Mouse (Mus musculus) cerebral cortex, adult 2 months (tissue): ENCODE measurements around the gene Ech1.

ENCODE experiments used
- WGBS: fragments of 180-500 bp; shearing (Covaris S2); methylation state at CpG from one replicate; pipeline ENCODE4 v1.1.7; 2018; 5-methylcytosine and 5-hydroxymethylcytosine counted together

Gene Ech1

GRCm38 (mm10) chr7:28862817-28863499 is 37.9 kb downstream of the Ech1 start:
- 51% methylated on average over 15 of the region's 15 CpGs for WGBS

- 67% methylated on average over 6 of the region's 6 CpGs for WGBS
Observed at GRCm38 (mm10) chr7:28863540-28863939, 38.5 kb downstream of the Ech1 start, which contains the start of gene Lgals7. TSS of gene Lgals7 (plus strand) at chr7:28863853.

DNA sequence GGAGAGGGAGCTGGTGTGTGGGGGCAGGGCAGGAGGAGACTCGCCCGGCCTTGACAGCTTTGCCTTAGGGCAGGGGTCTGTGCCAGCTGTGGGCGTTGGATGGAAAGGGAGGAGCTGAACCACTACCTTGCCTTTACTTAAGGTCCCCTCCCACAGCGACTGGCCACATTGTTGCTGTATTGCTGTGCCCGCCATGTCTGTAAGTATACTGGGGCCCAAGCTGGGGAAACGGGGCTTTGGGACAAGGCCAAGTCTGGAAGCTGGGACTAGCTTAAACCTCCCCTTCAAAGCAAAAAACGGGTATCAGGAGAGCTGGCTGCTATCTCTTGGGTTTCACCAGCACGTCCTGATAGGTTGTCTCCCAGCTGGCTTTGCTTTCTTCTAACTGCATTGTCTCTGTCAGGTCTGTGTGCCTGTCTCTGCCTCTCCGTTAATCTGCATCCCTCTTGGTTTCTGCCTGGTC is 39.3 kb downstream of the Ech1 start:
- WGBS: 44% methylated on average over 9 of the region's 9 CpGs

- WGBS: 41% methylated on average over 33 of the region's 33 CpGs
Observed at GRCm38 (mm10) chr7:28865481-28866300, 40.7 kb downstream of the Ech1 start.

- 91% methylated on average over 28 of the region's 28 CpGs for WGBS
Observed at GRCm38 (mm10) chr7:28866769-28867507, 41.9 kb downstream of the Ech1 start.

- 22% methylated on average over 23 of the region's 23 CpGs for WGBS
Observed at GRCm38 (mm10) chr7:28867508-28868340, 42.7 kb downstream of the Ech1 start.

DNA sequence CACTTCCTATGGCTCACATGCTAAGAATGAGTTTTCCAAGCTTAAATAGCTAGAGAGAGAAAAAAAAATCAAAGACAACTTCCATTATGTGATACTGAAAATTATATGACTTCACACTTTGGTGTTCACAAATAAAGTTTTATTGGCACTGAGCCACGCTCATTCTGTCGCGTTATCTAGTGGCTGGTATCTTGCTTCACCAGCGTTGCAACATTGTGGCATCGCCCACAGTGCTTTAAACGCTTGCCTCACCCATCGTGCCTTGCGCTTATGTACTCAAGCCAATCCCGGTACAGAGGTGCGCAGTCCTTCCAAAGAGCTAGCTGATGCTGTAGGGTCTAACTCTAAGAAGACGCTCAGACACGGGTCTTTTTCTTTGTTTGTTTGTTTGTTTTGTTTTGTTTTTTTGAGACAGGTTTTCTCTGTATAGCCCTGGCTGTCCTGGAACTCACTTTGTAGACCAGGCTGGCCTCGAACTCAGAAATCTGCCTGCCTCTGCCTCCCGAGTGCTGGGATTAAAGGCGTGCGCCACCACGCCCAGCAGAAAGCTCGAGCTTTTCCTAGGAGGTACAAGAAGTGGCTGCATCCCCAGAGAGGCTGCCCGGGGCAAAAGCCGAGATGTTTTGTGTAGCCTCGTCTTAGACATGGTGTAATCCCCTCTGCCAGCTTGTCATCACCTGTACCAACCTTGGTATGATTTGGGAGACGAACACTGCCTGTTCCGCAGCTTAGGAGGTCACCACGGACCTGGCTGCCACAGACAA is 46.1 kb downstream of the Ech1 start:
- 84% methylated on average over 24 of the region's 24 CpGs for WGBS

GRCm38 (mm10) chr7:28874565-28874964 is 49.5 kb downstream of the Ech1 start:
- WGBS: 82% methylated on average over 2 of the region's 2 CpGs

DNA sequence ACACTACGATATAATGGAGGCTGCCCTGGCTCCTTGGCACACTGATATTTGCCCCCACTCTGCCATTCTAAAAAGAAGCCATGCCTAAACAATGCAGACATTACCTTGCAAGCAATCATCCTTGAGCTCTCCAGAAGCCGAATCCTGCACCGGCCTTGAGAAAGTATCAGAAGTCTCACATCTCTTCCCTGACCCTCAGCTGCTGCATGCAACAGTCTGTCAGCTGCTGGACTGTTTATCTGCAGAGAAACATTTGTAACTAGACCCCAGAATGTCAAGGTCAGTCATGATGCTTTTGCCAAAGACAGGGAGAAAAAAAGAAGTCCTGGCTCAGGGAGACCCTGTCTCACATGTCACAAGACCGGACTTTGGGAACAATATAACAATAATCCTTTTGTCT is 51.1 kb downstream of the Ech1 start:
- 86% methylated on average over 4 of the region's 4 CpGs for WGBS

- WGBS: 88% methylated on average over 7 of the region's 7 CpGs
Observed at GRCm38 (mm10) chr7:28877155-28877554, 52.1 kb downstream of the Ech1 start.

DNA sequence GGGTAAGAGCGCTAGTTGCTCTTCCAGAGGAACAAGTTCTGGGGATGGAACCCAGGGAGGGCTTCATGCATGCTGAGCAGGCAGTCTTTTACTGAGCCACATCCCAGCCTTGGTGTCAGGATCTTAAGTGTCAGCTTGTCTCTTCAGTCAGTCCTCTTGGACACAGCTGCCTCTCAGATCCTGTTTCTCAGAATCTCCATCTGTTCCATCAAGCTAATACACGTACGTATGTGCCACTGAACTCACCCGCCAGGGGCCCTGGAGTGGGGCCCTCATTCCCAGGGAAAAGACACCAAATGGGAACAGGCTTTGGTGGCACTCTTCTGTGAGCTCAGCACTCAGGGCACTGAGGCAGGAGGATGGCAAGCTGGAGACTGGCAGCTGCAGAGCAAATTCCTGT is 52.8 kb downstream of the Ech1 start:
- WGBS: 81% methylated on average over 4 of the region's 4 CpGs

DNA sequence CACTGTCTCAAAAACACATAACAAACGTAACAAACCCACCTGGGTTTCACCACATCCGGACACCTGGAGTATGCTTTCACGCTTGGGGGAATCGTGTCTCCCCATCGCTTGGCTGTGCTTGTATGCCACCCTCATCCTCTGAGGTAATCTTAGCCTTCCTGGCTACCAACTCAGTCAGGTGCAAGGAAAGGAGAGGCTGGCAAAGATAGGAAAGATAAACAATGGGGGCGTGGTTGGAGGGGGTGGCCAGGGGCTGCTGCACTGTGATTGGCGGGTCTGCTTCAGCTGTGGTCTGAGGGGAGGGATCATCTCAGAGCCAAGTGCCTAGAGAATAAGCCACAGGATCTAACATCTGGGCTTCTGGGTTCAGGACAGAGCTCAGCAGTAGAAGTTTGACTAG is 54.6 kb downstream of the Ech1 start:
- WGBS: 87% methylated on average over 7 of the region's 7 CpGs

DNA sequence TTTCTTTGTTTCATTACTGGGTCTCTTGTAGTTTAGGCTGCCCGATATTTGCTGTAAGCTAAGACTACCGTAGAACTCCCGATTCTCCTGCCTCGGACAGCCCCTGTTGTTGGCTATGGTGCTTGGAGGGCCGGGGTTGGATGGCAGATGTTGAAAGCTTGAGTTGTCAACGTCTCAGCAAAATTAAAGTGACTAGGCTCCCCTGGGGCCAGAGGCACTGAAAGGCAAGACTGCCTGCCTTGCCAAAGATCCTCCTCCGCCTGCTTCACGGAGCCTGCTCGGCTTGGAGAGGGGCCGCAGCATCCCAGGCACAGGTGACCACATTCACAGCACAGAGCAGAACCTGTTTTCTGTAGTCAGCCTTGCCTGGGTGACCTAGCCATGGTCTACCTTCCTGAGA is 55.5 kb downstream of the Ech1 start:
- WGBS: 83% methylated on average over 10 of the region's 10 CpGs

DNA sequence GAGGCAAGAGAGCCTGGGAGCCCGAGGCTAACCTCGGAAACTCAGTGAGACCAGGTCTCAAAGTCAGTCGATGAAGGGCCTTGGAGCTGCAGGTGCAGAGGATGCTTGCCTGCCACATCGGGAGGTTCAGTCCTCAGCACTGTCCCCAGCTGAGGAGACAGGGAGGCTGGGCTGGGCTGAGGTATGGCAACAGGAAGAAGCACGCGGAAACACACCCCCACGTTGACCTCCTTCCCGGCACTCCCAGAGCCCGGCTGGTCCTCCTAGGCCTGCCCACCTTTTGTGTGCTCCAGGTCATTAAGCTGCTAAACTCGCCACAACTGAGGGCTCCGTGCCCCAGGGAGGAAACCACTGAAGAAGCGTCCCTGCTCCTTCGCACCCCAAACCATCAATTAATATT is 56.2 kb downstream of the Ech1 start, which contains the start of gene Capn12:
Gene Capn12 (plus strand): TSS at position 224 of the 400 bp plus-strand sequence.
- WGBS: 60% methylated on average over 13 of the region's 13 CpGs
